Mouse (Mus musculus): Measurements from ENCODE around the gene Gpank1.

Gpank1 gene

DNA sequence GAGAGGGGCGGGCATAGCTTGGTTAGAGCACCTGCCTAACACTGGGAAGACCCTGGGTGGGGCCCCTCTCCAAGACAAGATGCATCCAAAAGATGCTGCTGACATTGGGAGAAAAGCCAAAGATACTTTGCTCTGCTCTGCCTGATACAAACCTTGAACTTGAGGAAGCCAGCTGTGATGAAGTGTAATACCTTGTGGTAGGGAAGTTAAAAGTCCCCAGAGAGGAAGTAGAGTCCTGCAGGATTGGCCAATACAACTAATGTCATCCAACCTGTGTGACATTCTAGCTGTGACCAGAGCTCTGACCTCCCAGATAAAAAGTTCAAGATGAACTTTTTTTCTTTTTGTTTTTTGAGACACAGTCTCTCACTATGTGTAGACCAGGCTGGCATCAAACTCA, 3.8 kb downstream of the Gpank1 start:
- in situ Hi-C loops (cut with MboI; ENCODE audit: unreplicated experiment in 2 of 2) = loop anchor here in 1 of 2 experiments (5.0 to 25.0 kb wide), 2 partner anchors 107 to 387 kb away; partner anchors contain the start of genes Atp6v1g2, Cchcr1, Pou5f1 and Tcf19

DNA sequence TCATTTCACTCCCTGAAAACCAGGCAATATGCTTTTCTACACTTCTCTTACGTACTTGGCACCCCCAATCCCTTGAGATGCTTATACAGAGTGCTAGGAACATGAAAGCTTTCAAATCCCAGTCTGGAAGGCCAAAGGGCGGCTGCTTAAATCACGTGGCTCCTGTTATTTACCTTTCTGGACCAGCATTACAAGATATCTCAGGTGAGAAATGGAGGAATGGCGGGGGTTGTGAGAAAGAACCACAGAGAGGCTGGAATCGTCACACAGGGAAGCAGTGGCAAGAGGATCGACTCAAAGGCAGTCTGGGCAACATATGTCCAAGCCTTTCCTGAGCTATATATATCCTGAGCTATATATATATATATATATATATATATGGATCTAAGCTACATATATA, 4.3 kb downstream of the Gpank1 start:
- in situ Hi-C loops (cut with MboI; ENCODE audit: unreplicated experiment in 2 of 2) = loop anchor here in 1 of 2 experiments (5.0 to 25.0 kb wide), 2 partner anchors 107 to 387 kb away; partner anchors contain the start of genes Atp6v1g2, Cchcr1, Pou5f1 and Tcf19

DNA sequence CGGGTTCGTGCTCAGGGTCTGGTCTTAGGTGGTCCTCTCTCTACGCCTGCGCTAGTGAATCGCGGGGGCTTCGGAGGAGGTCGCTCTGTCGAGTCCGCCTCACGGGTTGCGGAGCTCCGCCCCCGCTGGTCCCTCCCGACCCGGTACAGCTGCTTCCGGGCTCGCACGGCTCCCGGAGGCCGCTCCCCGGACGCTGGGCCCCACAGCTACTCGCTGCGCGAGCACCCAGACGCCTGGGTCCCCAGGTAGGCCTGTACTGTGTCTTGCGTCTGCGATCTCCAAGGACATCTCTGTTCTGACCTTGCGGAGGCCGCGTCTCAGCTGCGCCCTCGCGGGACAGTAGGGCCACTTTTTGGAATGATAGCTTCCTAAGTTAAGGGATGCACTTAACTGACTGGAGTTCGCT, 5.0 kb downstream of the Gpank1 start, which contains the start of gene D17H6S53E:
D17H6S53E (plus strand) TSS at position 168 of the 406 bp plus-strand sequence.
- in situ Hi-C loops (cut with MboI; ENCODE audit: unreplicated experiment in 2 of 2) = loop anchor here in 1 of 2 experiments (5.0 to 25.0 kb wide), 2 partner anchors 106 to 386 kb away; partner anchors contain the start of genes Atp6v1g2, Cchcr1, Pou5f1 and Tcf19

DNA sequence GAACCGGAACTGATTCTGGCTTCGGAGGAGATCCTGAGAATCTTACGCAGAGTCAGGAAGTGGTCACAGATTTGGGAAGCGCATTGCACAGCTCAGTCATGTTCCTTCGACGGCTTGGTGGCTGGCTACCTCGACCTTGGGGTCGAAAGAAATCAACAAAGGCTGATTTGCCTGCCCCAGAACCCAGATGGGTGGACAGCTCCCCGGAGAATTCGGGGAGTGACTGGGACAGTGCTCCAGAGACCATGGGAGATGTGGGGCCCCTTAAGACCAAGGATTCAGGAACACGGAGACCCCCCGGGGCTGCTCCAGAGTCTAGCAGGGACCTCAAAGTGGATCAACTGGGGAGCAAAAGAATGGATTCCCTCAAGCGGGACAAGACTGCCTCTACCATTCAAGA, 5.8 kb downstream of the Gpank1 start:
- in situ Hi-C loops (cut with MboI; ENCODE audit: unreplicated experiment in 2 of 2) = loop anchor here in 1 of 2 experiments (5.0 to 25.0 kb wide), 2 partner anchors 105 to 385 kb away; partner anchors contain the start of genes Atp6v1g2, Cchcr1, Pou5f1 and Tcf19

DNA sequence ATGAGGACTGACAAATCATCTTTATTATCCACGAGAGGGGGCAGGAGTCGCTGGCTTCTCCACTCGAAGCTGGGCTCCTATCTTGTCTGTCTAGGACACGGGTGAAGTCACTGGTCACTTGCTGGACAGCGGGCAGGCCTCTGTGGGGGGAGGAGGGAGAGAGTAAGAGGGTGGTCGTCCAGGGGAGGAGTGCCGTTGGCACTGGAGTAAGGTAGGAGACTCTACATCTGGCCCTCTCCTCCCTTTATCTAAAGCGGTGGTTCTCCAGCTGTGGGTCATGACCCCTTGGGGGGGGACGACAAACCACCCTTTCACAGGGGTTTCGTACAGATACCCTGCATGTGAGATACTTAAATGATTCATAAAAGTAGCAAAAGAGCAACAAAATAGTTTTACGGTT, 7.7 kb downstream of the Gpank1 start:
- in situ Hi-C loops (cut with MboI; ENCODE audit: unreplicated experiment in 2 of 2) = loop anchor here in 1 of 2 experiments (5.0 to 25.0 kb wide), 2 partner anchors 103 to 383 kb away; partner anchors contain the start of genes Atp6v1g2, Cchcr1, Pou5f1 and Tcf19

DNA sequence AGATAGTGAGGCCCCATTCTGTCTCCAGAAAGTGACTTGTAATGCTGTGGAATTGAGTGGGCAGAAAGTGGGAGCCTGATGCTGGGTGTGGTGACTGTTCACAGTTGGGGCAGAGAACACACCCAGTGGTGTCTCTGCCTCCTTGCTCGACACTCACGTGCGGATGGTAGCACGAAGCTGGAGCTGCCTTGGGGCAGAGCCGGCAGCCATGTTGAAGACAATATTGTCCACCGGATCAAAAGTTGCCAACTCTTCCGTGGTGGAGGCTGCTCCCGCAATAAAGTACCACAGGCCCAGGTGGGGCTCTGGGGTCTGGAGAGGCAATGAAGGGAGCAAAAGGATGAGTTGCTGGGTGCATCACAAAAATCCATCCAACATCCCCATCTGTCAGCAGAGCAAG, 9.8 kb downstream of the Gpank1 start:
- in situ Hi-C loops (cut with MboI; ENCODE audit: unreplicated experiment in 2 of 2) = loop anchor here in 1 of 2 experiments (25.0 kb wide), 1 partner anchor 381 kb away; the partner anchor contains the start of genes Cchcr1, Pou5f1 and Tcf19

DNA sequence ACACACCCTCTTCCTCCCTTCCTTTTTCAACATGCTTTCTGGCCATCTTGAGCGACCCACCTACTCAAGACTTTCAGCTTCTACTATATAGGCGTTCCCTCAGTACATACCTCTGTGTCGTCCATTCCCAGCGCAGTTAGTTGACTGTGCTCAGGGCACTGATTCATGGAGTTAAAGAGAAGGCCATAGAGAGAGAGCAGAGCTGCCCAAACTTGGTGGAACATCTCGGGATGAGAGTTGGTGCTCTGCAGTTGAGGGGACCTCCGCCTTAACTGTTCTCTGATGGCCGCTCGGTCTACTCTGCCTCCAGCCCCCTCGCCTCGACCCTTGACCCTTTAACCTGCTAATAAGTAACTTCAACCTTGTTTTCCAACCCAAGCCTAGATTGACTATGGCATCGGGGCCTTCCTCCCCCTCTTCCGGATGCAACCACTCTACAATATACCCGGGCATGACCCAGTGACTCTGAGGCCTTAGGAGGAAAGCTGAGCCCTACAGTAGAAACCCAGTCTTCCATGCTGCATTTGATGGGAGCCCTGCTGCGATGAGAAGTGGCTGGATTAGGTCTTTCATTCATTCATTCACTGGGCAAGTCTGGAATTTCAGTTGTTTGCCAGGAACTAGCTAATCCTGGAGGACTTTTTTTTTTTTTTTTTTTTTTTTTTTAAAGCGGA, 10.4 kb downstream of the Gpank1 start, which contains the start of gene Apom:
Apom (minus strand) TSS at position 551 of the 674 bp plus-strand sequence.
- in situ Hi-C loops (cut with MboI; ENCODE audit: unreplicated experiment in 2 of 2) = loop anchor here in 1 of 2 experiments (25.0 kb wide), 1 partner anchor 381 kb away; the partner anchor contains the start of genes Cchcr1, Pou5f1 and Tcf19

DNA sequence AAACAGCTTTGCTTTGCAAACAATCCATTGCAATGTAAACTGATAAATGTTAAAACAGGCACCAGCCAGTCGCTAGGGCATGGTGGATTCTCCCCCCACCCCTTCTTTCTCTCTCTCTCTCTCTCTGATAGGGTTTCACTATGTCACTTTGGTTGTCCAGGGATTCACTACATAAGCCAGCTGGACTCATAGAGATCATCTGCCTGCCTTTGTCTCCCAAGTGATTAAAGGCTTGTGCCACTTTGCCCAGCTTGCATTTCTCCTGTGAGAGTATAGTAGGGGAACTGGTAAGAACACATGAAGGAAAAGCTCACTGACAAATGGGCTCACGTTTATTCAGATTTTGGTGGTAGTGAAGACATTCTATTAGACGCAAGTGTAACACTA, 10.9 kb downstream of the Gpank1 start:
- in situ Hi-C loops (cut with MboI; ENCODE audit: unreplicated experiment in 2 of 2) = loop anchor here in 1 of 2 experiments (25.0 kb wide), 1 partner anchor 380 kb away; the partner anchor contains the start of genes Cchcr1, Pou5f1 and Tcf19

DNA sequence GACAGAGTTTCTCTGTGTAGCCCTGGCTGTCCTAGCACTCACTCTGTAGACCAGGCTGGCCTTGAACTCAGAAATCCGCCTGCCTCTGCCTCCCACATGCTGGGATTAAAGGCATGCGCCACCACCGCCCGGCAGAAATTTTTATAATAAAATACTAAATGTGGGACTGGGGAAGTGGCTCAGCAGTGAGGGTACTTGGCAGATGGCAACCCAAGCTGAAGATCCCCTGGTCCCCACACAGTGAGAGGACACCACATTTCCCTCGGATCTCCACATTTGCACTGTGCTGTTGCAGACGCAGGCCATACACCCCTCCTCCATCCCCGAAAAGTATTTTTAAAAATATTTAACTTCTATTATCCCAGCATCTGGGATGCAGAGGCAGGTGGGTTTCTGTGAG, 12.3 kb downstream of the Gpank1 start:
- in situ Hi-C loops (cut with MboI; ENCODE audit: unreplicated experiment in 2 of 2) = loop anchor here in 1 of 2 experiments (25.0 kb wide), 1 partner anchor 379 kb away; the partner anchor contains the start of genes Cchcr1, Pou5f1 and Tcf19

DNA sequence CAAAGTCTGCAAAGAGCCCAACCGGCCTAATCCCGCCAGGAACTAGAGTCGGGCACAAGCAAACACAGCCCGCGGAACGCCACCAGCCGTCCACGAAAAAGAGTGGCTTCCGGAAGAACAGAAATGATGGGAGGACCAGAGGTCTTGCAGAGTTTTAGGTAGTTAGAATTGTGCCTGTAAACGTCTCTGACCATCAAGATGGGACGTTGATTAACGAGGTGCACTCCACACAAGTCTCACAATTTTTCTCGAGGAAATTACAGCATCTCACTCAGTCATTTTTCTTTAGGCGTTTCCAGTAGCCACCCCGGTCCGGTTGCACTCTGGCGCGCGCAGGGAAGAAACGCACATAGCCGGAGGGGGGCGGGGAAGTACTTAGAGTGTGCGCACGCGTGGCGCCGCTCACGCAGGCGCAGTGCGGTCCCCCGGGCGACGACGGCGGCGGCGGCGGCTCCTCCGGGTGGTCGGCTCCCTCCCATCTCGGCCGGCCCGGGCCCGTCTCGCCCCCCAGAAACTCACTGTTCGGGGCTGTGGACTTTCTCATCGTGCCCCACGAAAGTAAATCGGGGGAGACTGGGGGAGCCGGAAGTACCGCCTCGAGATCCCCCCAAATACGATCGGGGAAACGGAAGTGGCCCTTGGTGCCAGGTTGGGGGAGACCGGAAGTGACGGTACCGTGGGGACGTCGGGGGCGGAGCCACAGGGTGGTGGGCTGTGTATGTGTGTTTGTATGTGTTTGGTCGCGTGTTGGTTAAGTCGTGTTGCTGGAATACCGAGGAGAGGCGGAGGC, 13.7 kb downstream of the Gpank1 start, which contains the start of gene Bag6:
Bag6 (plus strand) TSS at position 378 of the 790 bp plus-strand sequence.
- in situ Hi-C loops (cut with MboI; ENCODE audit: unreplicated experiment in 2 of 2) = loop anchor here in 1 of 2 experiments (25.0 kb wide), 1 partner anchor 377 kb away; the partner anchor contains the start of genes Cchcr1, Pou5f1 and Tcf19

DNA sequence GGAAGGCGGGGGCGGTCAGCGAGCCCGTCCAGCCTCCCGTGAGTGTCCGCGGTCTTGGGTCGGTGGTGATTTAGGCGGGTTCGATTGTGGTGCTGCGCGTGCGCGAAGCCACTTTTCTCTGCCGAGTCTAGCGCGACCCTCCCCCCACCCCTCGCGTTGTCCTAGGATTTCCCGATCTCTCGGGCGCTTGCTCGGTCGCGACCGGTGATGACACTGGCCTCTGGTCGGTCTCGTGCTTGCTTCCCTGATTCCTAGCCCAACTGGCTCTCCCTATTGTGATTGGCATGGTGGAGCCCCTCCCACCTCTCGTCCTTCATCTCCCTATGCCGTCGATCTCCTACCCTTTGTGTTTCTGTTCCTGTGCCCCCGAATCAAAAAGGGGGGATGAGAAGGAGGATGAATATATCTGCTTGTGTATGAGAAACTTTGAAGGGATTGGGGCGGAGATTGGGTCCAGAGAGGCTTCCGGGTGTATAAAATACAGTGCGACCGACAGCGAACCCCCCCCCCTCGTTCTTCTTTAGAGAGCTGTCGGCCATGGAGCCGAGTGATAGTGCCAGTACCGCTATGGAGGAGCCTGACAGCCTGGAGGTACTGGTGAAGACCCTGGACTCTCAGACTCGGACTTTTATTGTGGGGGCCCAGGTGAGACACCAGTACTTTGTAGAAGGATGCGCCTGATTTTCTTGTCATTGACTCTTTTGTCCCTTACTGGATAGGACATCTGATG, 14.5 kb downstream of the Gpank1 start:
- in situ Hi-C loops (cut with MboI; ENCODE audit: unreplicated experiment in 2 of 2) = loop anchor here in 1 of 2 experiments (25.0 kb wide), 1 partner anchor 377 kb away; the partner anchor contains the start of genes Cchcr1, Pou5f1 and Tcf19

DNA sequence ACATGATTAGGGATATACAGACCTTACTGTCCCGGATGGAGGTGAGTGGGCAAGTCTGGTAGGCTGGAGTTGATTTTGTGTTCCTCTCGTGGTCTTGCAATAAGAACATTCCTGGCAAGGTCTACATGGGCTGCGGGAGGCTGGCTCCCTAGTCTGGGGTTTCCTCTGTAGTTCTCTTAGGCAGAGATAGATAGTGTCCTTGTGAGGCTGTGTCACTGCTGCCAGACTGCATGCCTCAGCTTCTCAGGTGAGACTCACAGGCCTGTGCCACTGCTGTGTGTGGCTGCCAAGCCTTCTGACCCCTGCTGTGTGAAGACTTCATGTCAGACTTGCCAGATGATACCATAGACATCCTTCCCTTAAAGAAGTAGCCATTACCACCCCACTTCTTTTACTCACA, 18.0 kb downstream of the Gpank1 start:
- in situ Hi-C loops (cut with MboI; ENCODE audit: unreplicated experiment in 2 of 2) = loop anchor here in 1 of 2 experiments (25.0 kb wide), 1 partner anchor 373 kb away; the partner anchor contains the start of genes Cchcr1, Pou5f1 and Tcf19

DNA sequence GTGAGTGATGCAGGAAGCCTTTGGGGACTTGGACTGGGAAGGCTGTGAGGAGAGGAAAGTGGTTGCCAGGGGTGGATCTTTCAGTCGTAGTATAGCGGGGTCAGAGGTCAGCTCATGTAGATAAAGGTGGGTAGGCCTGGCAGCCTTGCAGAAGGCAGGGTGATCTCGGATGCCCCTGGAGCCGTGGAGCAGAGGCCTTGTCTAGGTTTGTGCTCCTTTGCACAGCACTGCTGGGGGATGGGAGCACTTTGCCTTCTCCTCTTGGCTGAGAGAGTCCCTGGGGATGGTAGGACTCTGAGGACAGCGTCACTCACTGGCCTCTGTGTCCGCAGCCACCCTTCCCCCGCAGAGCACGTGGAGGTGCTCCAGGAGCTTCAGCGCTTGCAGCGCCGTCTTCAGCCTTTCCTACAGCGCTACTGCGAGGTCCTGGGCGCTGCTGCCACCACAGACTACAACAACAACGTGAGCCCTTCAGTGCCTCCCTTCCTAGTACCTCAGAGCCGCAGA, 19.3 kb downstream of the Gpank1 start:
- in situ Hi-C loops (cut with MboI; ENCODE audit: unreplicated experiment in 2 of 2) = loop anchor here in 1 of 2 experiments (25.0 kb wide), 1 partner anchor 372 kb away; the partner anchor contains the start of genes Cchcr1, Pou5f1 and Tcf19

DNA sequence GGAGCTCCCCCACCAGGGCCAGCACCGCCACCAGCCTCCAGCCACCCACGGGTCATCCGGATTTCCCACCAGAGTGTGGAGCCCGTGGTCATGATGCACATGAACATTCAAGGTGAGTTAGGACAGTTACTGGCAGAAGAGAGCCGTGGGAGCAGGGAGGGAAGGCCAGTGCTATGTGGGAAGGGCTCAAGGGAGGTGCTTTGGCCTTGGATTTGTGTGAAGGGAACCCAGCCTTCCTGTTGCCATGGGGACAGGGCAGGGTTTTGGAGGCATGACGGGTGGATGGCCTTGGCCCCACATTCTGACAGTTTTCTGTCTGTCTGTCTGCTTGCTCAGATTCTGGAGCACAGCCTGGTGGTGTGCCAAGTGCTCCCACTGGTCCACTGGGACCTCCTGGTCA, 20.7 kb downstream of the Gpank1 start:
- in situ Hi-C loops (cut with MboI; ENCODE audit: unreplicated experiment in 2 of 2) = loop anchor here in 1 of 2 experiments (25.0 kb wide), 1 partner anchor 370 kb away; the partner anchor contains the start of genes Cchcr1, Pou5f1 and Tcf19

DNA sequence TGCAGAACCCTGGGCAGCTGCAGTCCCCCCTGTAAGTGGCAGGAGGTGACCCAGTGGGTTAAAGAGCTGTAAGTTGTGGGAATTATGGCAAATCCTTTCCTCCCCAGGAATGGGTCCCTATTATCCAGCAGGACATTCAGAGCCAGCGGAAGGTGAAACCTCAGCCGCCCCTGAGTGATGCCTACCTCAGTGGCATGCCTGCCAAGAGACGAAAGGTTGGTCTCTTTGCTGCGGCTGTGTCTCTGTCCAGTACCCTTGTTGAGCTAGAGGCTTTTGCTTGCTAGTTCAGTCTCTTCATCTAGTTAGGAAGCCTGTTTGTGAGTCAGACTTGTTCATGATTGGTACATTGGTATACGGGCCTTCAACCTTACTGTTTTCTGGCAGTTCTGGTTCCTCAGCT, 24.9 kb downstream of the Gpank1 start:
- in situ Hi-C loops (cut with MboI; ENCODE audit: unreplicated experiment in 2 of 2) = loop anchor here in 1 of 2 experiments (25.0 kb wide), 1 partner anchor 366 kb away; the partner anchor contains the start of genes Cchcr1, Pou5f1 and Tcf19

DNA sequence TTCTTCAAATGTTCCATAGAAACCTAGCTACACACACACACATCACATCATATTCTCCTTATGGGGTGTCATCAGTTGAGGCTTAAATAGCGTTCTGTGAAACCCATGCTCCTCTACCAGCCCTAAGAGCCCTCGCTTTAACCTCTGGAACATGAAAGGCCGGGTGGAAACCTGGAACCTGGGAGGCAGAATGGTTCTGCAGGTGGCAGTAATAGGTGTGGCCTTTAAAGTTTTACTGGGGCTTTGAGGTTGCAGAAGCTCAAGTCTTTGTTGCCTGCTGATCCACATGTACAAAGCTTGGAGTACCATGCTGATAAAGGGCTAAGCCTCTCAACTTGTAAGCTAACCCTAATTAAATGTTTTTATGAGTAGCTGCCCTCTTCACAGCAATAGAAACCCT, 26.1 kb downstream of the Gpank1 start:
- in situ Hi-C loops (cut with MboI; ENCODE audit: unreplicated experiment in 2 of 2) = loop anchor here in 1 of 2 experiments (25.0 kb wide), 1 partner anchor 365 kb away; the partner anchor contains the start of genes Cchcr1, Pou5f1 and Tcf19

DNA sequence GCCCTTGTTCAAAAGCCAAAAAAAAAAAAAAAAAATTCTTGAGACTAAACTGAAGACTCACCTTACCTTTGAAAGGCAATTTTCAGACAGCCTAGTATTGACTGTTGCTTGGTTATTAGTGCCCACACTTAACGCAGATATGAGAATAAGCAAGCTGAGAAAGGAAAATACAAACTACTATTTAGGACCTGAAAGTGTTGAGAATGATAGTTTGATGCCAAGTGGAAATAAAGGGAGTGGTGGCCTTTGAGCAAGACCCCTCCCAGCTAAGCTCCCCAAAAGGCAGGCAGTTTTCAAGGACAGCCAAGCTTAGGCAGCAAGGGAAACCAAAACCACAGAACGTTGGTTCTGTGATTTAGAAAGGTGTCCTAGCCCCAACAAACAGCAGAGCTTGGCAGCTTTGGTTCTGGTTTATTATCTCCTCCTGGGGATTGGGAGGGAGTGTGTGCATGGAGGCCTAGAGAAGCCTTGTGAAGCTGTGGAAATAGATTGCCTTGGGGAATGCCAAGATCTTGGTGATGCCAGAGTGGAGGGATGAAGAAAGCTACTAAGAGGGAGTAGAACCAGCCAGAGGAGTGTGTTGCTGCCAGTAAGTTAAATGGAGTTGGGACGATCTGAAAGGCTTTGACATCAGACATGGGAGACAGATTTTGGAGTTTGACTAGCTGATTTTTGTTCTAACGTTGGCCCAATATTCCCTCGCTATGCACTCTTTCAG, 26.8 kb downstream of the Gpank1 start:
- in situ Hi-C loops (cut with MboI; ENCODE audit: unreplicated experiment in 2 of 2) = loop anchor here in 1 of 2 experiments (25.0 kb wide), 1 partner anchor 364 kb away; the partner anchor contains the start of genes Cchcr1, Pou5f1 and Tcf19

DNA sequence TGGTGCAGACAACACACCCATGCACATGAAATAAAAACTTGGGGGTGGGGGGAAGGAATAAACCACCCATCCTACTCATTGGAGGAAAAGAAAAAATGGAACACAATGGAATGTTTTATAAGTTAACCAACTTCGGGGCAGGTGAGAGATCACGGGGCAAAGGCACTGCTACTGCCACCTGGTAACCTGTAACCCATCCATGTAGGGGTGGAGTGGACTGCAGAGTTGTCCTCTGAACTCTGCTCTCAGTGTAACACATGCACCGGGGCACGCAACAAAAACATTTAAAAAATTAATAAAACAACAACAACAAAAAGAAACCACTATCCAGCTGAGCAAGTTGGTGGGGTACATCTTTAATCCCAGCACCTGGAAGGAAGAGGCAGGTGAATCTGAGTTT, 30.9 kb downstream of the Gpank1 start:
- in situ Hi-C loops (cut with MboI; ENCODE audit: unreplicated experiment in 2 of 2) = no loop called here

Measured in v-Abl transformed pro-B cells (cell line).